Mouse (Mus musculus): ENCODE results near the gene Rtkn. TPM values are rescaled to one million over a fixed set of nuclear protein-coding genes. Genes with fewer than 3 reads are reported as not detected.
A peak's percentile ranks its signal among the peaks of the same experiment; 100 is the strongest.

Rtkn gene
- total RNA-seq, 2 experiments from 2014 or later = 2.1 to 8.7 TPM

GRCm38 (mm10) chr6:83115682-83116372 is 19.4 kb upstream of the Rtkn start:
- peak; percentile 5; the same call in 1 of the 2 replicates for ATAC-seq (replicated peaks; ENCODE audit: poor library complexity, severe bottlenecking)

GRCm38 (mm10) chr6:83116373-83117164 is 18.7 kb upstream of the Rtkn start:
- ATAC-seq (replicated peaks; ENCODE audit: poor library complexity, severe bottlenecking) = no peak

GRCm38 (mm10) chr6:83117165-83117438 is 18.2 kb upstream of the Rtkn start:
- no peak for ATAC-seq (replicated peaks; ENCODE audit: poor library complexity, severe bottlenecking)

GRCm38 (mm10) chr6:83117616-83118015 is 17.6 kb upstream of the Rtkn start:
- ATAC-seq (replicated peaks; ENCODE audit: poor library complexity, severe bottlenecking) = no peak

- ATAC-seq (replicated peaks; ENCODE audit: poor library complexity, severe bottlenecking) = no peak
Observed at GRCm38 (mm10) chr6:83118369-83118768, 16.9 kb upstream of the Rtkn start.

GRCm38 (mm10) chr6:83118825-83119733 is 16.2 kb upstream of the Rtkn start:
- no peak for ATAC-seq (replicated peaks; ENCODE audit: poor library complexity, severe bottlenecking)

GRCm38 (mm10) chr6:83119734-83120051 is 15.6 kb upstream of the Rtkn start:
- no peak for ATAC-seq (replicated peaks; ENCODE audit: poor library complexity, severe bottlenecking)

- ATAC-seq (replicated peaks; ENCODE audit: poor library complexity, severe bottlenecking) = peak; percentile 80
Observed at GRCm38 (mm10) chr6:83120930-83121862, 14.1 kb upstream of the Rtkn start, which contains the start of gene Wbp1. Gene Wbp1, minus strand, starts transcription at chr6:83121559.

GRCm38 (mm10) chr6:83121863-83122710 is 13.2 kb upstream of the Rtkn start:
- ATAC-seq (replicated peaks; ENCODE audit: poor library complexity, severe bottlenecking) = peak; percentile 6; the same call in 1 of the 2 replicates

- ATAC-seq (replicated peaks; ENCODE audit: poor library complexity, severe bottlenecking) = no peak
Observed at GRCm38 (mm10) chr6:83122961-83123360, 12.3 kb upstream of the Rtkn start.

- ATAC-seq (replicated peaks; ENCODE audit: poor library complexity, severe bottlenecking) = peak; percentile 56
Observed at GRCm38 (mm10) chr6:83124851-83125312, 10.4 kb upstream of the Rtkn start.

- no peak for ATAC-seq (replicated peaks; ENCODE audit: poor library complexity, severe bottlenecking)
Observed at GRCm38 (mm10) chr6:83125331-83125730, 9.9 kb upstream of the Rtkn start, which contains the start of gene Ino80b. Gene Ino80b, minus strand, starts transcription at chr6:83125431.

GRCm38 (mm10) chr6:83127419-83127818 is 7.8 kb upstream of the Rtkn start:
- ATAC-seq (replicated peaks; ENCODE audit: poor library complexity, severe bottlenecking) = no peak

- ATAC-seq (replicated peaks; ENCODE audit: poor library complexity, severe bottlenecking) = peak; percentile 87
Observed at GRCm38 (mm10) chr6:83131469-83132034, 3.7 kb upstream of the Rtkn start.

- ATAC-seq (replicated peaks; ENCODE audit: poor library complexity, severe bottlenecking) = no peak
Observed at GRCm38 (mm10) chr6:83132176-83132919, 2.9 kb upstream of the Rtkn start.

GRCm38 (mm10) chr6:83134226-83134625 is 1.0 kb upstream of the Rtkn start:
- no peak for ATAC-seq (replicated peaks; ENCODE audit: poor library complexity, severe bottlenecking)

GRCm38 (mm10) chr6:83135571-83136161 is 403 bp downstream of the Rtkn start:
- ATAC-seq (replicated peaks; ENCODE audit: poor library complexity, severe bottlenecking) = no peak

All from granulocyte monocyte progenitor cell, adult 5-6 weeks (primary cell).